Mouse (Mus musculus) lung, embryonic 16.5 days (tissue): ENCODE measurements around the gene Gm8369. TPM values are rescaled to one million over a fixed set of nuclear protein-coding genes. Genes with fewer than 3 reads are reported as not detected.
A peak's percentile ranks its signal among the peaks of the same experiment; 100 is the strongest.
"Not testable (repeated sequence)": the region's sequence is repeated elsewhere in the genome, so short reads cannot be mapped to it uniquely, and the experiment has no call there.

Source experiments
- ATAC-seq: fragments of 200-750 bp; cut with Nextera tagmentation; 2 replicates; pipeline ENCODE4 v1.8.0; 2017; ENCODE audit warnings: low read depth, mild to moderate bottlenecking, moderate library complexity
- H3K27ac ChIP-seq: fragments of 300-500 bp; sonication (generic); 2 replicates; pipeline ENCODE4 v1.5.1; 2014; ENCODE audit warnings: mild to moderate bottlenecking, control low read depth, low read length
- H3K27me3 ChIP-seq: fragments of 300-500 bp; sonication (generic); 2 replicates; pipeline ENCODE4 v1.6.1; 2014; ENCODE audit warnings: low read depth, low read length, mixed read lengths; ENCODE audit not compliant: control insufficient read depth, insufficient read depth
- H3K36me3 ChIP-seq: fragments of 300-500 bp; sonication (generic); 2 replicates; pipeline ENCODE4 v1.6.1; 2014; ENCODE audit warnings: low read length; ENCODE audit not compliant: control insufficient read depth, insufficient read depth
- H3K4me1 ChIP-seq: fragments of 300-500 bp; sonication (generic); replicated peaks from 2 replicates; pipeline ENCODE4 v1.6.1; 2014; ENCODE audit warnings: low read length, mixed read lengths; ENCODE audit not compliant: control insufficient read depth, insufficient read depth
- H3K4me2 ChIP-seq: fragments of 300-500 bp; sonication (generic); 2 replicates; pipeline ENCODE4 v1.6.1; 2014; ENCODE audit warnings: low read depth, low read length, control low read depth
- H3K4me3 ChIP-seq: fragments of 300-500 bp; sonication (generic); 2 replicates; pipeline ENCODE4 v1.5.1; 2014; ENCODE audit warnings: mild to moderate bottlenecking, low read length, control low read depth
- H3K9ac ChIP-seq: fragments of 300-500 bp; sonication (generic); 2 replicates; pipeline ENCODE4 v1.6.1; 2014; ENCODE audit warnings: low read length, control low read depth
- H3K9me3 ChIP-seq: fragments of 300-500 bp; sonication (generic); 2 replicates; pipeline ENCODE4 v1.6.1; 2016; ENCODE audit warnings: low read length; ENCODE audit not compliant: control insufficient read depth
- WGBS: fragments of 180-500 bp; shearing (Covaris S2); extraction: QIAGEN DNeasy Blood & Tissue Kit; methylation state at CpG from one replicate; pipeline ENCODE4 v1.1.7; 2014; 5-methylcytosine and 5-hydroxymethylcytosine counted together
- polyA plus RNA-seq: library from polyadenylated mRNA; unstranded; fragments of >200 nt; fragmentation: Nextera tagmentation; extraction: Ambion mirVana; gene quantifications from 2 replicates; pipeline ENCODE4 v1.2.1, GENCODE M21; 2015

Gene Gm8369
- polyA plus RNA-seq, 1 experiment from 2014 or later = not detected

DNA sequence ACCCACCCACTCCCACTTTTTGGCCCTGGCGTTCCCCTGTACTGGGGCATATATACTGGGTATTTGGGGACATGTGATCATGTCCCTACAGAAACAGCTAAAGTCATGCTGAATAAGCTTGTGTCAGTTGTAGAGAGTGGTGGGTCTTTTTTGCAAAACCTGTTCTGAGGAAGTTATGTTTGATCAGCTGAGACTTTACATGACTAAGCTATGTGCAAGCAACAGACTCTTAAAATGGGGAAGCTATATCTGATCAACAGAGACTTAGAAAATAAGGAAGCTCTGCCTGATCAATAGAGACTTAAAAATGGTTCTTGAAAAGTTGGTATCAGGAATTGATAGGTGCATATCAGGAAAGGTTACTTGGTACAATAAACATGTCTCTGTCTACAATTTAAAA, 47.7 kb downstream of the Gm8369 start:
- no peak overlapping the region for H3K4me3 ChIP-seq
- H3K9me3 ChIP-seq = no peaks in the 10 kb centered on the region
- WGBS = 73% methylated on average over 1 of the region's 1 CpGs
- no peaks in the 10 kb centered on the region for H3K36me3 ChIP-seq
- ATAC-seq = no peak
- H3K4me2 ChIP-seq = no peak overlapping the region
- H3K4me1 ChIP-seq = no peaks in the 10 kb centered on the region
- H3K9ac ChIP-seq = no peak overlapping the region
- H3K27ac ChIP-seq = no peak overlapping the region
- no peaks in the 10 kb centered on the region for H3K27me3 ChIP-seq

DNA sequence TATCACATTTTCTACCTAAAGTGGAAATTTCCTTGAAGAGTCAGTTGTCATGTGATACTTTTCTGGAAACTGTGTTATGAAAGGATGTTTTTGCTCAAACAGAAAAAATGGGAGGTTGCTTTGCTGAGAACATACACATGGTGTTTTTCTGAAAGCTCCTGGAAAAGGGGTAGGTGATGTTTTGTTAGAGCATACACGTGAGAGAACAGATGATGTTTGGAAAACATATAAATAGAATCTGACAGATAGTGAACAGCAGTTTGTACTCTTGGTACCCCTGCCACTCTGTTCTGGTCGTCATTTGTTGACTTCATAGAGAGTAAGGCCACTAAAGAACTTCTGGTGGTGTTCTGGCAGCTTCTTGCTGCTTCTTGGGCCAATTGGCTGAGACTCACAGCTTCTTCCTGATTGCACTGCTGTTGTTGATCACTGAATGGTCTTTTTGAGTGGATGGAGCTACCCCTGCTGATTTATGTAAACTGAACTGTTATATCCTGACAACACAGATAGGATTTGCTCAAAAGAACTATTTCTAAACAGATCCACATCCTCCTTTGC, 48.2 kb downstream of the Gm8369 start:
- H3K4me3 ChIP-seq = no peak overlapping the region
- no peak overlapping the region for H3K9ac ChIP-seq
- H3K27ac ChIP-seq = no peak overlapping the region
- no peaks in the 10 kb centered on the region for H3K4me1 ChIP-seq
- no peak overlapping the region for H3K4me2 ChIP-seq
- ATAC-seq = no peak
- 36% methylated on average over 2 of the region's 2 CpGs for WGBS
- H3K9me3 ChIP-seq = no peaks in the 10 kb centered on the region
- no peaks in the 10 kb centered on the region for H3K36me3 ChIP-seq
- H3K27me3 ChIP-seq = no peaks in the 10 kb centered on the region

DNA sequence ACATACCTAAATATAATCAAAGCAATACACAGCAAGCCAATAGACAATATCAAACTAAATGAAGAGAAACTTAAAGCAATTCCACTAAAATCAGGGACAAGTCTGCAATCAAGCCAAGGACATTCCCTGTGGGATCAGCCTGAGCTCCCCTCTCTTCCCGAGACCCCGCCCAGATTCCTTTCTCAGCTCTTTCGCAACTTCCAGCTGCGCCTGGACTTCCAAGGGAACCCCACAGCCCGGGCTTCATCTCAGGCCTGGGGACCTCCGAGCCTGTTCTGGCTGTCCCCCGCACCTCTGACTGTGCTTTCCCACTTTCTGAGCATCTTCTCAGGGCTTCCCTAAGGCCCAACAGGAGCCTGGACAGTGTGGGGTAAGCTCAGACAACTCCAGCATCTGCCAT, 50.9 kb downstream of the Gm8369 start, which contains the start of gene Ms4a4d:
Gene Ms4a4d, plus strand, starts transcription at position 209 of the 400 bp plus-strand sequence.
- Histone ChIP-seq H3K4me2 (no peak within 1 kb of the TSS), H3K4me1 (no peaks in the 10 kb centered on the region), H3K9me3 (no peaks in the 10 kb centered on the region), H3K36me3 (no peaks in the 10 kb centered on the region), H3K9ac (no peak within 1 kb of the TSS), H3K27me3 (no peaks in the 10 kb centered on the region), H3K27ac (no peak within 1 kb of the TSS), H3K4me3 (no peak within 1 kb of the TSS)
- ATAC-seq = peak; percentile 72; the same call in 1 of the 2 replicates
- 3% methylated on average over 7 of the region's 7 CpGs for WGBS

DNA sequence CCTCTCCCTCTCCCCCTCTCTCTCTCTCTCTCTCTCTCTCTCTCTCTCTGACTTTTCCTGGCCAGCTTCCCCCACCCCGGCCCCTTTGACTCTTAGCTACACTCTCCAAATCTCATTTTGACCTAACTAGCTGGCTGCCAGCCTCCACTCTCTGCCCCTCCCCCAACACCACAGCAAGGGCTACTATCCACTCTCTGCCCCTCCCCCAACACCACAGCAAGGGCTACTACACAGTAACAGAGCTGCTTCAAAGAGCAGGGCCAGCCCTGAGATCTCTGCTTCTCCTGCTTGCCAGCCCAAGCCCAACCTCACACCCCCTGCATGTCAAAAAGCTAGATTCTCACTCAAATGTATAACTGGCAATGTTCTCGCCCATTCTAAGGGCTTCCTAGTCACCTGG, 51.6 kb downstream of the Gm8369 start:
- Histone ChIP-seq H3K27me3 (no peaks in the 10 kb centered on the region), H3K27ac (no peak overlapping the region), H3K36me3 (no peaks in the 10 kb centered on the region), H3K4me1 (no peaks in the 10 kb centered on the region), H3K4me3 (no peak overlapping the region), H3K9me3 (no peaks in the 10 kb centered on the region), H3K9ac (no peak overlapping the region), H3K4me2 (no peak overlapping the region)
- no peak for ATAC-seq
- WGBS = 16% methylated on average over 2 of the region's 2 CpGs

DNA sequence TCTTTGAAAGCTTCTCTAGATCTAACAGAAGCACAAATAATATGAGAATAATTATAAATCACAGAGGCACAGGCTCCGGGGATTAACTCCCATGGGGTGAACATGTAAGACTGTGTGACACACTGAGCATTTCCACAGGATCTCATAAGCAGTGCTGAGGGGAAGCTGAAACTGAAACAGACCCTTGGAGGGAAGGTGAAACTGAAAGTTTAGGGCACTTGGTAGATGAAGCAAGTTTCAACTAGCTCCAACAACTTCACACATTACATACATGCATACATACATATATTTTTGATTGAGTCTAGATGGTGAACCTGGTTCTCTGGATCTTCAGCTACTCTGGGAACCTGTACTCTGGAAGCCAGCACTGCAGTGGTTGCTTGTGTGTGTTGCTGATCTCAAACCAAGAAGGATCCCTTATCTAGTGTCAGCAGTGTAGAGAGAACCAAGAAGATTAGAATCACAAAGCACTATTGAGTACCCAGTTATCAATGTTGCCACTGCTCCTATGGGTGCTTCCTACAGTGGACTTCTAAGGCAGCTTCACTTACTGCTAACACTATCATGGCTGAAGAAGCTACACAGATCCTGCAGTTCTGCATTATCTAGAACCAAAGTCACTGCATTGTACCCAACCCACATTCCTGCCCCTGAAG, 54.6 kb downstream of the Gm8369 start:
- not testable (repeated sequence) for H3K4me1 ChIP-seq, ATAC-seq
- 74% methylated on average over 1 of the region's 1 CpGs for WGBS

DNA sequence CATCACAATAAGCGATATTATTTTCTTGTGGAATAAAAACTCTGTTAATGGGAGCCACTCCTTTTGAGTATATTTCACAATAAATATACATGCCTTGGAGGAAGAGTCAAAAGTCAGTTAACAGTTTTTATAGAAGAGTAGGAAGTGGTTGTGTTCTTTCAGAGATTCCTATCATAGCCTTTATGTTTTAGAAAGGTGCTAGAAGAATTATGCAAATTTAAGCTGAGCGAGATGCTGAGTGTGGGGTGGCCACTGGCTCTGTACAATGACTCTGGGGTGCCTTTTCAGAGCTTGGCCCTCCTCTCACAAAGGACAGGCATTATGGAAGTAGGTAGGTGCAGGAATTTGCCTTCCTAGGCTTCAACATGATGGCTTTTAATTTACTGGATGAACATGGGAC, 58.6 kb downstream of the Gm8369 start:
- not testable (repeated sequence) for H3K4me2 ChIP-seq, H3K4me3 ChIP-seq, H3K27me3 ChIP-seq, ATAC-seq, H3K9me3 ChIP-seq, H3K9ac ChIP-seq, H3K4me1 ChIP-seq, H3K27ac ChIP-seq, H3K36me3 ChIP-seq
- 74% methylated on average over 2 of the region's 2 CpGs for whole genome bisulfite sequencing

More for the DNA sequence above, 54.6 kb downstream of the Gm8369 start:
- not testable (repeated sequence) for H3K36me3 ChIP-seq, H3K27me3 ChIP-seq, H3K9ac ChIP-seq, H3K4me2 ChIP-seq, H3K27ac ChIP-seq, H3K9me3 ChIP-seq, H3K4me3 ChIP-seq

DNA sequence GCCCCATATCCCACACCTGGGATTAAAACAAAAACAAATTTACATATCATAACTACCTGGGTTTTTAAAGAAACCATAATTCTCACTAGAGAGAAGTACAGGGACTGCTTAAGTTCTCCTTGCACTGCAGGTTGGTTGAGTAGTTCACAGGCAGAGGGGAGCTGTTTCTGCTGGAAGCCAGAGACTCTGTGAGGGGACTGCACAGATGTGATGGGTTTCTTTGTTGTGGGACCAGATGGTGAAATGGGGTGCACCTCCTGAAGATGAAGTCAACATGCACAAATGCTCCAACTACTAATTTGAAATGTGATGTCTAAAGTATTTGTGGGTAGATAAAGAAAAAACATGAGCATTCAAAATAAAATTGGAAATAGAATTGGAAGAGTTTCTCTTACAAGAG, 62.2 kb downstream of the Gm8369 start:
- H3K9me3 ChIP-seq = no peaks in the 10 kb centered on the region
- H3K27ac ChIP-seq = no peak overlapping the region
- no peak overlapping the region for H3K9ac ChIP-seq
- no peaks in the 10 kb centered on the region for H3K27me3 ChIP-seq
- no peak for ATAC-seq
- H3K4me1 ChIP-seq = no peaks in the 10 kb centered on the region
- H3K36me3 ChIP-seq = no peaks in the 10 kb centered on the region
- H3K4me3 ChIP-seq = no peak overlapping the region
- no peak overlapping the region for H3K4me2 ChIP-seq

DNA sequence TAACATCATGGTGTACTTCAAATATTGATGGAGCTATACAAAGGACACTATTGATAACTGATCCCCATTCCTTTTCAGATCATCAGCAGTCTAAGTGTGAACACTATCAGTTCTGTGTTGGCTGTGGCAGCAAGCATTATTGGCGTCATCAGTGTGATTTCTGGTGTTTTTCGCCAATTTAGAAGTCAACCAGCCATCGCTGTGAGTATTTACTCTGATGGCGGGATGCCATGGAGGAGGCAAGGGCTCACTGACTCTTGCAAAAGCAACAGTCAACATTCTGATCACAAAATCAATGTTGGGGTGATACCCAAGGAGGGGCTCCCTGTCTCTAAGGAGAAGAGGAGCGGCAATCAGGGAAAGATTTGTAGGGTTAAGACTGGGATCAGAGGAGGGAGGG, 69.0 kb downstream of the Gm8369 start:
- ATAC-seq = no peak
- no peaks in the 10 kb centered on the region for H3K4me1 ChIP-seq
- H3K4me3 ChIP-seq = no peak overlapping the region
- 78% methylated on average over 5 of the region's 5 CpGs for WGBS
- no peak overlapping the region for H3K27ac ChIP-seq
- no peak overlapping the region for H3K4me2 ChIP-seq
- H3K27me3 ChIP-seq = no peaks in the 10 kb centered on the region
- H3K9me3 ChIP-seq = no peaks in the 10 kb centered on the region
- H3K36me3 ChIP-seq = no peaks in the 10 kb centered on the region
- H3K9ac ChIP-seq = no peak overlapping the region

DNA sequence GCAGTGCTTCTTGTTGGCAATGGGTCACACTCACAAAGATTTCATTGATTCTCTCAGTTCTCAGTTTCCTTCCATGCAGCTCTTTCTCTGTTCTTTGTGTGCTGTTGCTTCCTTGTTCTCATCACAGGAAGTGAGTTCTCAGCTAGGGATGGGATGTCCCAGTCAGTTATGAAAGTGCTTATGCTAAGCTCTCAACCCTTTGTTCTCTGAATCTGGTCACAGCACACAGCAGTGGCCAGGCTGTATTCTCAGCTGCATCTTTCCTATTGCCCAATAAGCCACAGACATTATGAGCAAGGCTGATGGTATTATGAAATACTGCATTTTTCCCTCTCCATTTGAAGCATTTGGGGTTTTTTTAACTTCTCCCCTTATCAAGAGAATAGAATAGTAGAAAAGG, 73.8 kb downstream of the Gm8369 start:
- H3K4me2 ChIP-seq, H3K4me3 ChIP-seq, H3K27me3 ChIP-seq, H3K36me3 ChIP-seq, H3K4me1 ChIP-seq, H3K9me3 ChIP-seq, H3K9ac ChIP-seq, H3K27ac ChIP-seq, ATAC-seq: not testable (repeated sequence)
